Mouse (Mus musculus): Measurements from ENCODE around the gene Gm20388. TPM values are rescaled to one million over a fixed set of nuclear protein-coding genes. Genes with fewer than 3 reads are reported as not detected.
A peak's percentile ranks its signal among the peaks of the same experiment; 100 is the strongest.

Gm20388 gene
- polyA plus RNA-seq, 1 experiment from 2014 or later, result 8.3 TPM

DNA sequence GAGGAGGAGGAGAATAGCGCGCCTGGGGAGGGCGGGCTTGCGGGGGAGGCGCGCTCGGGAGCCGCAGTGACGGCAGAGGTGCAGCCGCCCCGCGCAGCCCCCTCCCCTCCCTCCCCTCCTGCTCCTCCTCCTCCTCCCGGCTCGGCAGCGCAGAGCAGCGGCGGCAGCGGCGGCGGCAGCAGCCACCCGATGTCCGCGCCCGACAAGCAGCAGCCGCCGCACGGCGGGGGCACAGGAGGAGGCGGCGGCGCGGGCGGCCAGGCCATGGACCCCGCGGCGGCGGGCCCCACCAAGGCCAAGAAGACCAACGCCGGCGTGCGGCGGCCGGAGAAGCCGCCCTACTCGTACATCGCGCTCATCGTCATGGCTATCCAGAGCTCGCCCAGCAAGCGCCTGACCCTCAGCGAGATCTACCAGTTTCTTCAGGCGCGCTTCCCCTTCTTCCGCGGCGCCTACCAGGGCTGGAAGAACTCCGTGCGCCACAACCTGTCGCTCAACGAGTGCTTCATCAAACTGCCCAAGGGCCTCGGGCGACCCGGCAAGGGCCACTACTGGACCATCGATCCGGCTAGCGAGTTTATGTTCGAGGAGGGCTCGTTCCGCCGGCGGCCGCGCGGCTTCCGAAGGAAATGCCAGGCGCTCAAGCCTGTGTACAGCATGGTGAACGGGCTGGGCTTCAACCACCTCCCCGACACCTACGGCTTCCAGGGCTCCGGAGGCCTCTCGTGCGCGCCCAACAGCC lies 1173.7 kb downstream of the Gm20388 start, which contains the start of gene Foxf1:
Foxf1 (plus strand) TSS at position 177 of the 742 bp plus-strand sequence.
- Histone ChIP-seq H3K4me2 (ENCODE audit: low read length) (peak within 1 kb of the TSS; percentile 79), H3K4me1 (replicated peaks; ENCODE audit: control insufficient read depth, insufficient read depth, low read length) (no peaks in the 10 kb centered on the region), H3K36me3 (ENCODE audit: control insufficient read depth, insufficient read depth, low read length) (peaks cover 26% of the 10 kb centered on the region), H3K27me3 (replicated peaks; ENCODE audit: control insufficient read depth, insufficient read depth, low read length) (peaks cover 70% of the 10 kb centered on the region), H3K4me3 (ENCODE audit: low read depth, low read length) (peak within 1 kb of the TSS; percentile 80), H3K9ac (ENCODE audit: low read length) (peak within 1 kb of the TSS; percentile 97), H3K9me3 (ENCODE audit: control insufficient read depth, low read length) (no peaks in the 10 kb centered on the region), H3K27ac (ENCODE audit: low read depth) (peak within 1 kb of the TSS; percentile 98)
- DNase-seq (ENCODE audit: low spot score) (peak; percentile 86), ATAC-seq (replicated peaks; ENCODE audit: low FRiP score, low TSS enrichment, low read depth) (peak; percentile 71)
- WGBS, result under 1% methylated on average over 48 of the region's 83 CpGs

DNA sequence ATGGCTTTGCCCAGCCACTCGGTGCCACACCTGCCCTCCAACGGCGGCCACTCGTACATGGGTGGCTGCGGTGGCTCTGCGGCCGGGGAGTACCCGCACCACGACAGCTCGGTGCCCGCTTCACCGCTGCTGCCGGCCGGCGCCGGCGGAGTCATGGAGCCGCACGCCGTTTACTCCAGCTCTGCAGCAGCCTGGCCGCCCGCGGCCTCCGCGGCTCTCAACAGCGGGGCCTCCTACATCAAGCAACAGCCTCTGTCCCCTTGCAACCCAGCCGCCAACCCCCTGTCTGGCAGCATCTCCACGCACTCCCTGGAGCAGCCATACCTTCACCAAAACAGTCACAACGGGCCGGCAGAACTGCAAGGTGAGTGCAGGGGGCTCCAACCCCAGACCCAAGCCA lies 1174.4 kb downstream of the Gm20388 start:
- H3K27me3 ChIP-seq (replicated peaks; ENCODE audit: control insufficient read depth, insufficient read depth, low read length), result peaks cover 70% of the 10 kb centered on the region
- H3K36me3 ChIP-seq (ENCODE audit: control insufficient read depth, insufficient read depth, low read length), result peaks cover 31% of the 10 kb centered on the region
- no peak for DNase-seq (ENCODE audit: low spot score)
- peaks cover 3% of the 10 kb centered on the region for H3K4me1 ChIP-seq (replicated peaks; ENCODE audit: control insufficient read depth, insufficient read depth, low read length)
- ATAC-seq (replicated peaks; ENCODE audit: low FRiP score, low TSS enrichment, low read depth), result no peak
- under 1% methylated on average over 30 of the region's 30 CpGs for WGBS
- H3K9me3 ChIP-seq (ENCODE audit: control insufficient read depth, low read length), result no peaks in the 10 kb centered on the region
- peak overlapping the region; percentile 98 for H3K27ac ChIP-seq (ENCODE audit: low read depth)
- H3K4me2 ChIP-seq (ENCODE audit: low read length), result peak overlapping the region; percentile 79
- peak overlapping the region; percentile 97 for H3K9ac ChIP-seq (ENCODE audit: low read length)
- peak overlapping the region; percentile 80 for H3K4me3 ChIP-seq (ENCODE audit: low read depth, low read length)

DNA sequence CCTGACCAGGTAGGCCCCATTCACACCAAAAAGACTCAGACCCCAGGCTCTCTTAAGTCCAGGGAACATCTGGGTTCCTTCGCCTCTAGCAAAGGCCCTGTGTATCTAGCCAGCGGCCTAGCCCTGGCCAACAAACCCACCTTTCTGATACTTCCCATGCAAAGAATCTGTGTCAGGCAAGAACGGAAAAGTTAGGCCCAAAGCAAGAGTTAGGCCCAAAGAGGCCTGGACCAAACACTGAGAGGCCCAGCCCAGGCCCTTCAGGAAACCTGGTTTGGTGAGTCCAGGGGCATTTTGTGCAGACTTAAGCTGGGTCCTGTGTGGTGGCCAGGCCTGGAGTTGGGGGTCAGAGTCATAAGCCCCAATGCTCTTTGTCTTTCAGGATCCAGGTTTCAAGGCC lies 1174.9 kb downstream of the Gm20388 start:
- ATAC-seq (replicated peaks; ENCODE audit: low FRiP score, low TSS enrichment, low read depth), result no peak
- DNase-seq (ENCODE audit: low spot score), result peak; percentile 71
- peak overlapping the region; percentile 80 for H3K4me3 ChIP-seq (ENCODE audit: low read depth, low read length)
- H3K4me1 ChIP-seq (replicated peaks; ENCODE audit: control insufficient read depth, insufficient read depth, low read length), result peaks cover 3% of the 10 kb centered on the region
- peaks cover 65% of the 10 kb centered on the region for H3K27me3 ChIP-seq (replicated peaks; ENCODE audit: control insufficient read depth, insufficient read depth, low read length)
- peaks cover 31% of the 10 kb centered on the region for H3K36me3 ChIP-seq (ENCODE audit: control insufficient read depth, insufficient read depth, low read length)
- 23% methylated on average over 3 of the region's 3 CpGs for WGBS
- H3K9ac ChIP-seq (ENCODE audit: low read length), result peak overlapping the region; percentile 97
- peak overlapping the region; percentile 79 for H3K4me2 ChIP-seq (ENCODE audit: low read length)
- peak overlapping the region; percentile 98 for H3K27ac ChIP-seq (ENCODE audit: low read depth)
- H3K9me3 ChIP-seq (ENCODE audit: control insufficient read depth, low read length), result no peaks in the 10 kb centered on the region

DNA sequence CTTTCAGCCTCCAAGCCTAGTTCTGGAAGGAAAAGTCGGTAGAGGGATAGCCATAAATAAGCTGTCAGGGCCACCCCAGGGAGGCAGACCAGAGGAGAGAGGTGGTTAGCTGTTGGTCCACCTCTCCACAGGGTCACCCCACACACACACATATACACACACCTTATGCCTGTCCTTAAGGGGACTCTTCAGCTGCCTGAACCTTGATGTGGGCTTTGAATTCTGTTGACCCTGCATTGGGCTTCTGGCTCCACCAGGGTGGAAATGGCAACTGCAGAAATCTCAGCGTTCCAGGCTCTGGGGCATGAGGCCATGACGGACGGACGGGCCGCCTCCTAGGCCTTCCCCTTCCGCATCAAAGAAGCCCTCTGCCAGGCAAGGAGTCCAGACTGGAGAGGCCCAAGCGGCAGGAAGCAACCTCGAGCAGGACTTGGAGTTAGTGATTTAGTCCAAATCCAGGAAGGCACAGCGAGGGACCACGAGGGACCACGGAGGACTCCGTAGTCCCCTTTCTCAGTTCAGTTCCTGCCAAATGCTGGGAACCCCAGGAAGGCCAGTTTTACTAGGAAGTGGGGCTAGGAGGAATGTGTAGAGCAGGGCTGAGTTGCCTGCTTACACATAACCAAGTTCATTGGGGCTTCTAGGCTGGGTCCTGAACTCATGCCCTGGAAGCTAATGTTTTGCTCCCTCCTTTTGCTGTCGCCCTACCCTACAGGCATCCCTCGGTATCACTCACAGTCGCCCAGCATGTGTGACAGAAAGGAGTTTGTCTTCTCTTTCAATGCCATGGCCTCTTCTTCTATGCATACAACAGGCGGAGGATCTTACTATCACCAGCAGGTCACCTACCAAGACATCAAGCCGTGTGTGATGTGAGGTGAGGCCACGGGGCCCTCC lies 1175.6 kb downstream of the Gm20388 start:
- Histone ChIP-seq H3K27ac (ENCODE audit: low read depth) (peak overlapping the region; percentile 98), H3K4me3 (ENCODE audit: low read depth, low read length) (peak overlapping the region; percentile 80), H3K36me3 (ENCODE audit: control insufficient read depth, insufficient read depth, low read length) (peaks cover 31% of the 10 kb centered on the region), H3K4me1 (replicated peaks; ENCODE audit: control insufficient read depth, insufficient read depth, low read length) (peaks cover 7% of the 10 kb centered on the region), H3K4me2 (ENCODE audit: low read length) (peak overlapping the region; percentile 79), H3K27me3 (replicated peaks; ENCODE audit: control insufficient read depth, insufficient read depth, low read length) (peaks cover 62% of the 10 kb centered on the region), H3K9me3 (ENCODE audit: control insufficient read depth, low read length) (no peaks in the 10 kb centered on the region), H3K9ac (ENCODE audit: low read length) (peak overlapping the region; percentile 97)
- DNase-seq (ENCODE audit: low spot score) (peak; percentile 74), ATAC-seq (replicated peaks; ENCODE audit: low FRiP score, low TSS enrichment, low read depth) (no peak)
- 14% methylated on average over 19 of the region's 19 CpGs for WGBS

DNA sequence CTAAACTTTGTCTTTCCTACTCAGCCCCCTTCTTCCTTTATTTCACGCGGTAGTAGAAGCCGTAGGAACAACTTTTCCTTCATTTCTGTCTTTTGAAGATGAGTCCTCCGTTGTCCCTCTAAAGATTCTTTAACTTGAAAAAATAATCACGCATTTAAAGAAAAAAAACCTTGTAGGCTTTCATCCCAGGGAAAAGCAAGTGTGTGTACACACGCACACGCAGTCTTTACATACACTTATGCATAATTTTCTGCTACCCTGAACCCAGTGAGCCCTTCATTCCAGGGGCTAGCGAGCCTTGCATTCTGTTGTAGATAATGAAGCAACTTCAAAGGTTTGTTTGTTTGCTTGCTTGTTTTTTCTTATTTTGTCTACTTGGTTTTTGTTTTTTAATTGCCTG lies 1177.6 kb downstream of the Gm20388 start:
- ATAC-seq (replicated peaks; ENCODE audit: low FRiP score, low TSS enrichment, low read depth) (no peak), DNase-seq (ENCODE audit: low spot score) (no peak)
- Histone ChIP-seq H3K27me3 (replicated peaks; ENCODE audit: control insufficient read depth, insufficient read depth, low read length) (peaks cover 56% of the 10 kb centered on the region), H3K9me3 (ENCODE audit: control insufficient read depth, low read length) (no peaks in the 10 kb centered on the region), H3K4me3 (ENCODE audit: low read depth, low read length) (peak overlapping the region; percentile 80), H3K36me3 (ENCODE audit: control insufficient read depth, insufficient read depth, low read length) (peaks cover 31% of the 10 kb centered on the region), H3K9ac (ENCODE audit: low read length) (peak overlapping the region; percentile 97), H3K4me1 (replicated peaks; ENCODE audit: control insufficient read depth, insufficient read depth, low read length) (peaks cover 13% of the 10 kb centered on the region), H3K27ac (ENCODE audit: low read depth) (peak overlapping the region; percentile 98), H3K4me2 (ENCODE audit: low read length) (peak overlapping the region; percentile 79)
- WGBS, result 7% methylated on average over 8 of the region's 8 CpGs

DNA sequence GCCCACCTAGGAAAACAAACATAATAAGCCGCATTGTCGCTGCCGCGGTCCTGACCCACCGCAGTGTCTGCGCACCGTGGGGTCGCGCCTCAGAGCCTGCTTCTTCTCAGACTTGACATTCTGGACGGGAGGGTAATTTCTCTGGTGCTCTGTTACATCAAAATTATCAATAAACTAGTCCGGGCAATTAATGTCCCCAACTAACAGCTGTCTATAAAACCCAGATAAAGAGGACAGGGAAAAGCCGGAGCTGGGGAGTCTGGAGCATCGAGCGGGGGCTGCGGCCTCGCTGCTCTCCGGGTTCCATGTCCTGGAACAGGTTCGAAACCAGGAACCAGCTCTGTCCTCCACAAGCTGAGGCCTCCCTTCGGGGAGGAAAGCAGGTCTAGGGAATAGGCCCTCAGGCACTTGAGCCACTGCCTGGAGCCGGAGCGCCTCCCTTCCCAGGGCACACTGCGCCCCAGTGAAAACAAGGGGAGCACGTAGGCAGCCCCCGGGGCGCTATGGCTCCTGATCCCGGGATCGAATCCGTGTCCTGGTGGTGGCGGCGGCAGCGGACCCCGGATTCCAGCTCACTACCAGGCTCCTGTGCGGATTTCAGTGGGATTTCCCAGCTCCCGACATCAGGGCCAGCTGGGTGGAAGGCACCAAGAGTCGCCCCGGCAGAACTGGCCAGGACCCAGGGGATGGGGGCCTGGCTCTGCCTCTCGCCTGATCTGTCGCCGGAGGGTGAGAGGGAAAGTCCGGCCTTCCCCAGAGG lies 1178.4 kb downstream of the Gm20388 start:
- Histone ChIP-seq H3K9me3 (ENCODE audit: control insufficient read depth, low read length) (no peaks in the 10 kb centered on the region), H3K4me1 (replicated peaks; ENCODE audit: control insufficient read depth, insufficient read depth, low read length) (peaks cover 13% of the 10 kb centered on the region), H3K4me2 (ENCODE audit: low read length) (peak overlapping the region; percentile 79), H3K27ac (ENCODE audit: low read depth) (peak overlapping the region; percentile 98), H3K27me3 (replicated peaks; ENCODE audit: control insufficient read depth, insufficient read depth, low read length) (peaks cover 54% of the 10 kb centered on the region), H3K9ac (ENCODE audit: low read length) (peak overlapping the region; percentile 97), H3K36me3 (ENCODE audit: control insufficient read depth, insufficient read depth, low read length) (peaks cover 31% of the 10 kb centered on the region), H3K4me3 (ENCODE audit: low read depth, low read length) (peak overlapping the region; percentile 80)
- peak; percentile 83 for DNase-seq (ENCODE audit: low spot score)
- ATAC-seq (replicated peaks; ENCODE audit: low FRiP score, low TSS enrichment, low read depth), result no peak
- WGBS, result 7% methylated on average over 40 of the region's 40 CpGs

DNA sequence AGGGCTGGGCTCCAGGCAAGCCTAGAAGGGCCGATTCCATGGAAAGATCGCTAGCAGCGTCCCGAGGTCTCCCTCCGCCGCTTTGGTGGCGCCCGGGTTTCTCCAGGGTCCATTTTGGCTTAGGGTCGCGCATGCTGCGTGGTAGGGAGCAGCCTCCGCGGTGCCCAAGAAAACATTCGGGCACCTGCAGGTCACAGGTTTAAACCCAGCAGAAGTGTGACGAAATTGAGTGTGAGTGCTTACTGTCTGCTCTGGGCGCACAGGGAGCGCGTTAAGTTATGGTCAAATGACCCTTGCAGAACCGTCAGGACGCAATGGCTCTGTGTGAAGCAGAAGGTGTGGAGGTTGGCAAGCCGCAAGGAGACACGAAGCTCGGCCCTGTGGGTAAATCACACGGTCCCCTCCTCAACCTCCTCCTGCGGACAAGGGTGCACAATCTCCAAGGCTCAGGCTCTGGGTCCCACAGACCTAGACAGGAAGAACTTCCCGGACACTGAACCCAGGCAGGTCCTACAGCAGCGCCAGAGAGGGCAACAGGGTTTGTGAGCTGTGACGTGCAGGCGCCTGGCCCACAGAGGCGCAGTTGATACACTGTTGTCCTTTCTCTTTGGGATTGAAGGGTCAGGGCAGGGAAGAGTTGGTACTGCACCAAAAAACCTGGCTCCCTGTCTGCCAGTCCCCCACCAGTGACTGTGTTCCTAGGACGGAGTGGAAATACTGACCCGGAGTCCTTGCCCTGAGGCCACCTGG lies 1179.2 kb downstream of the Gm20388 start:
- Histone ChIP-seq H3K4me2 (ENCODE audit: low read length) (peak overlapping the region; percentile 79), H3K9ac (ENCODE audit: low read length) (peak overlapping the region; percentile 97), H3K9me3 (ENCODE audit: control insufficient read depth, low read length) (no peaks in the 10 kb centered on the region), H3K36me3 (ENCODE audit: control insufficient read depth, insufficient read depth, low read length) (peaks cover 31% of the 10 kb centered on the region), H3K4me1 (replicated peaks; ENCODE audit: control insufficient read depth, insufficient read depth, low read length) (peaks cover 13% of the 10 kb centered on the region), H3K27me3 (replicated peaks; ENCODE audit: control insufficient read depth, insufficient read depth, low read length) (peaks cover 47% of the 10 kb centered on the region), H3K27ac (ENCODE audit: low read depth) (peak overlapping the region; percentile 98), H3K4me3 (ENCODE audit: low read depth, low read length) (peak overlapping the region; percentile 80)
- 6% methylated on average over 32 of the region's 32 CpGs for WGBS
- ATAC-seq (replicated peaks; ENCODE audit: low FRiP score, low TSS enrichment, low read depth) (no peak), DNase-seq (ENCODE audit: low spot score) (peak; percentile 69)
